Mouse (Mus musculus): Measurements from ENCODE around the gene Apobec3. TPM values are rescaled to one million over a fixed set of nuclear protein-coding genes. Genes with fewer than 3 reads are reported as not detected.

Gene Apobec3
- total RNA-seq (2023): 10 to 100 TPM; 65.2 to 79.8 TPM

DNA sequence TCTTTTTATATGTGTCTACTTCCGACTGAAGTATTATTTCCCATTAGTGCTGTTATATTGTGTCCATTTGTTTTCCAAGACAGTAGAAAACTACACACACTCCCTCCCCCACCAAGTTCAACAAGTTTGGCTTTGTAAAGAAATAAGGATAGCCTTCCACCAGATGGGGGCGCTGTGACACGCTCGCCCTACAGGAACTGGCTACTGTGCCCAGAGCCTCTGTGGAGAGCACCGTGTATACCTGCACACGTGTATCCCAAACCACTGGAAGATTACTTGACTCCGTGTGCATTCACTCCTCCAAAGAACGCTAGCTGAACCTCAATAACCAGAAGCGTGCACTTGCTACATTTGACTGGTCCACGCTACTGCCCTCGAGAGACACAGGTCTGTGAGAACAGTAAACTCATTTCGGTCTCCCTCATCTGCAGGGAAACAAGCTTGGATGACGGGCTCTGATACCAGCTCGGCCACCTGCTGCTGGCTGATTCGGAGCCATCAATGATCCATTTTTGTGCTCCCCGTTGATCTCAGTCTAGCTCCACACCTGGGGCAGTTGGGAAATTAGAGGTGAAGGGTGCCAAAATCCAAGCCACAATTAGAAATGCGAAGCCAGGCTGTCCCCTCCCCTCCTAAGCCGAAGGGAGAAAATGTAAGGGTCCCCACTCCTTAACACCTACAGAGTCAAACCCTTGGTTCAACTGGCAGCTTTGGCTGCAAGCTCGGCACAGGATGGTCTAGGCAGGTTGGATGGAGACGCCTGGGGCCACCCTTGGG lies at the start of gene Apobec3:
Apobec3 (plus strand) TSS at position 224 of the 777 bp plus-strand sequence.

Other genes with a start within 250 kb of the Apobec3 start
- gene Fam227a, start 232.7 kb upstream of the Apobec3 start, total RNA-seq (2023): under 1 TPM; 0.67 to 0.81 TPM
- gene Cby1, start 232.5 kb upstream of the Apobec3 start, total RNA-seq (2023): 10 to 100 TPM in 1 of 2 experiments, 1 to 10 TPM in 1; 7.3 to 10.7 TPM
- 10 to 100 TPM; 85.1 to 92.9 TPM for gene Tomm22, start 220.8 kb upstream of the Apobec3 start, total RNA-seq (2023)
- 10 to 100 TPM; 18.6 to 22.5 TPM for gene Josd1, start 203.7 kb upstream of the Apobec3 start, total RNA-seq (2023)
- gene Gtpbp1, start 200.8 kb upstream of the Apobec3 start, total RNA-seq (2023): 10 to 100 TPM; 55.9 to 67.9 TPM
- gene Sun2, start 149.1 kb upstream of the Apobec3 start, total RNA-seq (2023): 100 to 1,000 TPM; 150 to 211 TPM
- gene Dnal4, start 113.8 kb upstream of the Apobec3 start, total RNA-seq (2023): 10 to 100 TPM; 15.3 to 18.7 TPM
- gene Nptxr, start 86.9 kb upstream of the Apobec3 start, total RNA-seq (2023): 1 to 10 TPM; 2.5 to 3.6 TPM
- gene Npcd, start 57.4 kb upstream of the Apobec3 start, total RNA-seq (2023): 1 to 10 TPM in 1 of 2 experiments, not detected in 1; 1.4 TPM
- 1 to 10 TPM; 4.9 to 6.7 TPM for gene Cbx6, start 57.0 kb upstream of the Apobec3 start, total RNA-seq (2023)
- 10 to 100 TPM; 20.0 to 22.0 TPM for gene Cbx7, start 79.5 kb downstream of the Apobec3 start, total RNA-seq (2023)
- 10 to 100 TPM; 55.6 to 68.4 TPM for gene Pdgfb, start 123.3 kb downstream of the Apobec3 start, total RNA-seq (2023)
- not detected for gene Syngr1, start 199.7 kb downstream of the Apobec3 start, total RNA-seq (2023)
- 100 to 1,000 TPM; 625 to 720 TPM for gene Rpl3, start 200.2 kb downstream of the Apobec3 start, total RNA-seq (2023)
- 10 to 100 TPM; 17.3 to 19.0 TPM for gene Tab1, start 241.5 kb downstream of the Apobec3 start, total RNA-seq (2023)